Mouse (Mus musculus): ENCODE measurements around the gene Med31.

Gene Med31

GRCm38 (mm10) chr11:72215410-72215797, at the start of gene Med31:
Gene Med31 (minus strand): TSS chr11:72215592.
- peak; percentile 82 for DNase-seq (ENCODE audit: low spot score)

- no peak for DNase-seq (ENCODE audit: low spot score)
Observed at GRCm38 (mm10) chr11:72256441-72256840, 41.0 kb upstream of the Med31 start.

GRCm38 (mm10) chr11:72255629-72256028, 40.2 kb upstream of the Med31 start:
- no peak for DNase-seq (ENCODE audit: low spot score)

GRCm38 (mm10) chr11:72245196-72245753, 29.9 kb upstream of the Med31 start:
- no peak for DNase-seq (ENCODE audit: low spot score)

GRCm38 (mm10) chr11:72240062-72240860, 24.9 kb upstream of the Med31 start:
- no peak for DNase-seq (ENCODE audit: low spot score)

- peak; percentile 78 for DNase-seq (ENCODE audit: low spot score)
Observed at GRCm38 (mm10) chr11:72234013-72234412, 18.6 kb upstream of the Med31 start.

GRCm38 (mm10) chr11:72232991-72233390, 17.6 kb upstream of the Med31 start:
- no peak for DNase-seq (ENCODE audit: low spot score)

- DNase-seq (ENCODE audit: low spot score): no peak
Observed at GRCm38 (mm10) chr11:72232068-72232467, 16.7 kb upstream of the Med31 start.

GRCm38 (mm10) chr11:72228513-72228912, 13.1 kb upstream of the Med31 start:
- no peak for DNase-seq (ENCODE audit: low spot score)

GRCm38 (mm10) chr11:72226901-72227300, 11.5 kb upstream of the Med31 start:
- no peak for DNase-seq (ENCODE audit: low spot score)

GRCm38 (mm10) chr11:72226020-72226791, 10.8 kb upstream of the Med31 start:
- no peak for DNase-seq (ENCODE audit: low spot score)

GRCm38 (mm10) chr11:72224865-72225264, 9.5 kb upstream of the Med31 start:
- DNase-seq (ENCODE audit: low spot score): peak; percentile 78

GRCm38 (mm10) chr11:72223414-72223813, 8.0 kb upstream of the Med31 start:
- no peak for DNase-seq (ENCODE audit: low spot score)

- peak; percentile 80 for DNase-seq (ENCODE audit: low spot score)
Observed at GRCm38 (mm10) chr11:72221278-72221677, 5.9 kb upstream of the Med31 start.

GRCm38 (mm10) chr11:72217116-72217515, 1.7 kb upstream of the Med31 start:
- DNase-seq (ENCODE audit: low spot score): no peak

- DNase-seq (ENCODE audit: low spot score): peak; percentile 96
Observed at GRCm38 (mm10) chr11:72214591-72215409, 592 bp downstream of the Med31 start.

GRCm38 (mm10) chr11:72207834-72208377, 7.5 kb downstream of the Med31 start:
- DNase-seq (ENCODE audit: low spot score): no peak

- peak; percentile 80 for DNase-seq (ENCODE audit: low spot score)
Observed at GRCm38 (mm10) chr11:72207204-72207833, 8.1 kb downstream of the Med31 start, which contains the start of the genes 4933427D14Rik and Txndc17. Gene 4933427D14Rik (minus strand): TSS chr11:72207459. Gene Txndc17 (plus strand): TSS chr11:72207547.

- DNase-seq (ENCODE audit: low spot score): no peak
Observed at GRCm38 (mm10) chr11:72206341-72207203, 8.8 kb downstream of the Med31 start, which contains the start of gene Gm43951. Gene Gm43951 (minus strand): TSS chr11:72206840.

GRCm38 (mm10) chr11:72205256-72205655, 10.1 kb downstream of the Med31 start:
- DNase-seq (ENCODE audit: low spot score): no peak
